Mouse (Mus musculus) left cerebral cortex, postnatal 36 days (tissue): ENCODE data around the gene Six1. TPM values are rescaled to one million over a fixed set of nuclear protein-coding genes. Genes with fewer than 3 reads are reported as not detected.

Experiments
- DNase-seq, 2 experiments: peaks; one replicate each; pipeline ENCODE4 v3.0.0; 2021 to 2022; ENCODE audit warnings: low spot score in 2 of 2, mixed read lengths in 1 of 2
- intact Hi-C: fragments of 180-260 bp; cut with DNase I; formaldehyde crosslinking; loops from one replicate; pipeline ENCODE4 v1.15.1; 2025
- total RNA-seq, 2 experiments: library from RNA; stranded (reverse); gene quantifications; 2 replicates each; pipeline ENCODE4 v1.2.3; 2021

Six1 gene
- total RNA-seq, 2 experiments from 2014 or later: 0.35 to 0.86 TPM

DNA sequence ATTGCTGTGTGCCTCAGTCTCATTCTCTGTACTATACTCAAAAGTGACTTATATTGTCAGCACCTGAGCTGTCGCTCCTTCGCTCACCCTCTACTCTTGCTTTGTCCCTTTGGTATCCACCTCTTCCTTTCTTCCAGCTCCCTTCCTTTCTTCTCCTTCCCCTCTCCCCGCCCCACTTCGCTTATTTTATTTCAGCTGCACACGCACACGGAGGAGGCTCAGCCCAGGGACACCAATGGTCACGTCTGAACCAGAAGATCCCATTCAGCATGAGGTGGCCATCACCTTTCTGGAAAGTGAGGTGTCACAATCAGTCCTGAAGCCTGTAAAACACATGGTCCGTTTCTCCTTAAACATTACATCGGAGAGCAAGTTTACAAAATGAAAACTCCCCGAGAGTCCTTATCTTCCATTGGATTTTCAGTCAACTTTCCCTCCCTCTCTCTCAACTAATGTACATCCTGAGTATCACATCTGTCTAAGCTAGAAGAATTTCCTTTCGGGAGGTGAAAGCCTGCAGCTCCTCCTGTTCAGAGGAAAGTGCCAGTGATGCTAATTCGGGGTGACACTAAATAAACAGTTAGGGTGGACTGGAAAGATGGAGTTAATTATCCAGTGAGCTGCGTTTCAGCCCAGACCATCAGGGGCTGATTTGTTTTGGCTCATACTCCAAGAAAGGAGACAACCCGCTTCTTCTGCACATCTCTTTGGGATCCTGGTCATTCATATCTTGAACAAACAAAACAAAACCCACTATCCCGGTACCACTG lies 2.7 kb downstream of the Six1 start:
- DNase-seq: no peak
- intact Hi-C loops: no loop called here

DNA sequence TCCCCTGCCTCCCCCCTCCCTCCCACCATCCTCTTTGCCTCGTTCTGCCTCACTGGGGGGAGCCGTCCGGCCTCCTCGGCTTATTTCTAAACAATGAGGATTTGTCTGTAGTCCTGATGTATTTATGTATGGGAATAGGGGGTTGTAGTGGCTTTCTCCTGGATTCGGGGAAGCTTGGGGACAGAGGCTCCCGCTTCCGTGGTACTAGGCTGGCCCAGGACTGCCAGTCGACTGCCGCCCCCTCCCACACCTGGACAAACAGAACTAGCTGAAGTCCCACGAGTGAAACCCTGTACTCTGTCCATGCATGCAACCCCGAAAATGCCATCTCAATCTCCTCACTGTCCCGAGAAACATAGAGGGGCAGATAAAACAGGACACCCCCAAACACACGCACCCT lies 3.4 kb downstream of the Six1 start:
- intact Hi-C loops: no loop called here
- no peak for DNase-seq

DNA sequence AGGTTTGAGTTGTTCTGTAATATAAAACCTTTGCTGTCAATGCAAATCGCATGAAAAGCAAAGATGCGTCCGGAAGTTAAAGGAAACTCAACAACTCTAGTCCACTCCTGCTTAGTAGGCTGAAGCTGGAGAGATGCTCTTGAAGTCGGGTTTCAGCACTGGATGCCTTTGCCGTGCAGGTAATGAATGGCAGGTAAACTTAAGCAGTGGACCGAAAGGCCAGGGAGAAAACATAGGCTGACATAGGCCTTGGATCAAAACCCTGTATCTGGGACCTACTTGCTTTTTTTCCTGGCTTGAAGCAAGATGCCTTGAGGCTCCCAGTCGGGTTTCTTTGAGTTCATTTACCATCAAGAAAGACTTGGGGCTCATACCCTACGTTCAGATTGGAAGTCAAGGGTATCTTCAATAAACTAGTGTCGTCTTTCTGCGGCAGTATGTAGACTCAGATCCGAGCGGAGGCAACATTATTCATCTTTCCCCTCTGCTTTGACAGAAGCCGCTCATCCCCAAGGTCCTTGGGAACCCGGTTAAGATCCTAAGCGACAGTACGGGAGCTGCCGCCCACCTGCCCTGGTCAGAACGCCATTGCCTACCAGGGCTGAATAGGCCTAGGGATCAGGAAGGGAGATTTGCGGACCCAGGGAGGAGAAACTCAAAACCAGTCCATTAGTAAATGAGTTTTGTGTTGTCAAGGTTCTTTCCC lies 4.0 kb downstream of the Six1 start:
- peak in 1 of 2 experiments; percentile 7 for DNase-seq
- intact Hi-C loops: no loop called here

DNA sequence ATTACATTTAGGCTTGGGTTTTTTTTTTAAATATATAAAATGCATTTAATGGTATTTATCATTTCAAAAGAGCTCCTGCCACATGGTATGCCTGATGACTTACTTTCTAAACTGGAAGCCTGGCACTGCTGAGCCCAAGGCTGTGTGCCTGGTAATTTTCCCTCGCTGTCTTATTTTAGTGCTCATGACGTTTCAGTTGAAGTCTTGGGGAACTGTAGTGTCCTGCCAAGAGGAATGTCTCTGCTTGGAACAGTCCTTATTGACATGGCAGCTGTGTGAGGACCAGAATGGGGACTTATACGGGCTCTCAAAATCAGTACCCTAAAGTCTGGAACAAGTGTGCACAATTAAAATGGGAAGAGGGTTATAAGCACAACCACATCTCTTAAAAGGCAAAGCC lies 5.2 kb downstream of the Six1 start:
- DNase-seq: peak in 1 of 2 experiments; percentile 5
- intact Hi-C loops: no loop called here

DNA sequence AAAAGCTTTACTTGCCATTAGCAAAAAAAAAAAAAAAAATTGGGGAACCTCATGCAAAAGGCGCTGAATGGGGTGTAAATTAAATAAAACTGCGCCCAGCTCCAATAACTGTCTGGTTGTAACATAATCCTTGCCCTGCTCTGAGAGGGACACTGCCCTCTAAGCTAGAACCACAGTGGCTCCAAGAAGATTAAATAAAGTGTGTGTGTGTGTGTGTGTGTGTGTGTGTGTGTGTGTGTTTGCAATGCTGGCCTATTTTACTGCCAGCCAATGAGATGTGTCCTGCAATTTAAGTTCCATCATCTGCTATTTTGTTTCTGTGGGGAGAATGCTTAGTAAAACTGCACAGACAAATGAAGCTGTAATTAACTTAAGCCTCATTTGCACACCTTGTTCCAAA lies 6.1 kb downstream of the Six1 start:
- no peak for DNase-seq
- intact Hi-C loops: no loop called here

DNA sequence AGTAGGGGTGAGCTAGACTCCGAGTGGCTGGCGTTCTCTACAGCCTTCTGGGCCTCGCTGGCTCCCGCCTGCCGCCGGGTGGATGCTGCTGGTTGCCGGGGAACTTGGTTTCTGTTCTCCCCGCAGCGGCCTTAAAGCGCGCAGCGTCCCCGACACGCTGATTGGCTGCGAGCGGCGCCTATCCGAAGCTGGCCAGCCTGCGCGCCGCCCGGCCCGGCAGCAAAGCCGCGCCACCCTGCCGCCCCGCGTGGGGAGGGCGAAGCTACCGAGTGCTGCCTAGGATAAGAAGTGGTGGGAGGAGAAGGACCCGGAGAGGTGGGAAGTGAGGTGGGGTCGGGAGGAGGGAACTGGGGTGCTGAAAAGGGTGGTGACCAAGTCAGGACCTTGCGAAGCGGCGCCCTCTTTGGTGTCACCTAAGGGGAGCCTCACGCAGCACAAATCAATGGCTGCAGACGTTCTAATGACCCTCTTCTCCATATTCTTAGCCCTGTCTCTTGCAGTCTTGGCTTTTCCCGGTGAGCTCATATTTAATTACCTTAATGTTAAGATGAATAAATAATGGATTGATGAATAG lies 7.0 kb downstream of the Six1 start:
- peak in 1 of 2 experiments; percentile 39 for DNase-seq
- intact Hi-C loops: no loop called here

DNA sequence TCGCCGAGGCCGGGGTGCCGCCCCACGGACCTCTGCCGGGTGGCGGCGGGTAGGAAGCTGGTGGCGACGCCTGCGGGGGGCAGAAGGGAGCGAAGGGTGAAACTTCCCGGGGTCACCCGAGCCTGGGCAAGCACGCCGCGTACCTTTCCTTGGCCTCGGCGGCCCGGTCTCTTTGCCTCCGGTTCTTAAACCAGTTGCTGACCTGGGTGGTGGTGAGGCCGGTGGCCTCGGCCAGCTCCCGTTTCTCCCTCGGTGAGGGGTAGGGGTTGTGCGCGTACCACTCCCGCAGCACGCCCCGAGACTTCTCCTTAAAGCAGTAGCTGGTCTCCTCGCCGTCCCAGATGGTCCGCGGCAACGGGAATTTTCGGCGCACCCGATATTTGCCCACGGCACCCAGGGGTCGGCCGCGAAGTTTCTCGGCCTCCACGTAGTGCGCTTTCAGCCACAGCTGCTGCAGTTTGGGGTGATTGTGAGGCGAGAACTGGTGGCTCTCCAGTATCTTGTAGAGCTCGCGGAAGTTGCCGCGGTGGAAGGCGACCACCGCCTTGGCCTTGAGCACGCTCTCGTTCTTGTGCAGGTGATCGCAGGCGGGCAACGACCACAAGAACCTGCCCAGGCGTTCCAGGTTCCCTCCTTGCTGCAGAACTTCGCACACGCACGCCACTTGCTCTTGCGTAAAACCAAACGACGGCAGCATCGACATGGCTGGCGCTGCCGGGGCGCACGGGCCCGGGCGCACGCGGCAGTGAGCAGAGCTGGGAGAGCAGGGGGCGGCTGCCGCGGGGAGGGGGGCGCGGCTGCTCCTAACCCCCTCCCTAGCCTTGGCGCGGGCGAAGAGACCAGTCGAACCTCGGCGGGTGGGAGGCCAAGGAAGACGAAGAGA lies 7.7 kb downstream of the Six1 start:
- intact Hi-C loops: no loop called here
- peak in 1 of 2 experiments; percentile 6 for DNase-seq

DNA sequence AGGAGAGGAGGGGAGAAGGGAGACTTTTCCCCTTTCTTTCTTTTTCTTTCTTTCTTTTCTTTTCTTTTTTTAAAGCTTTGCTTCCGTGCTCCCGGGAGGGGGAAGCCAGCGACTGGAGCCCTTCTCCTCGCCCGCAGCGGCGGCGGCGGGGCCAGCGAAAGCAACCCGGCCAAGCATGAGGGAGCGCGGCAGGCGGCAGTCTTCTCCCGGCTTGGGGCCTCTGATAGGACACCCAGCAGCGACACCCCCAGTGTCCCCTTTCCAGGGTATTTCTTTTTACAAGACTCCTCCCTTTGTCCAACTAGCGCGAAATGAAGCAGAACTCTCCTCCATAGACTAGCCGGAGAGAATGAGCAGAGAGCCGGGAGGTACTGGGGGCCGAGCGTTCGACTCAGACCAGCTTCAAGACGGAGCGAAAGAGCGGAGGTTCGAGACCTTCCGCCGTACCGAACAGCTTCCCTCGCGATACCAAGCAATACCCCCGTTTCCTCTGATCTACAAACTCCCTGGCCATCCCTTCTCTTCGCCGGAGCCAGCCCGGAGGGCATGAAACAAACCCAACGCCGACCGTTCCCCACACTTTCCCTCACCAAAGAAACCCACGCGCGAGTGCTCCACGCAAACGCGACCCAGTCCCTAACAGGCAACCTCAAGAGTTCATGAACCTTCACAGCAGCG lies 8.5 kb downstream of the Six1 start:
- intact Hi-C loops: no loop called here
- DNase-seq: peak in 1 of 2 experiments; percentile 21

DNA sequence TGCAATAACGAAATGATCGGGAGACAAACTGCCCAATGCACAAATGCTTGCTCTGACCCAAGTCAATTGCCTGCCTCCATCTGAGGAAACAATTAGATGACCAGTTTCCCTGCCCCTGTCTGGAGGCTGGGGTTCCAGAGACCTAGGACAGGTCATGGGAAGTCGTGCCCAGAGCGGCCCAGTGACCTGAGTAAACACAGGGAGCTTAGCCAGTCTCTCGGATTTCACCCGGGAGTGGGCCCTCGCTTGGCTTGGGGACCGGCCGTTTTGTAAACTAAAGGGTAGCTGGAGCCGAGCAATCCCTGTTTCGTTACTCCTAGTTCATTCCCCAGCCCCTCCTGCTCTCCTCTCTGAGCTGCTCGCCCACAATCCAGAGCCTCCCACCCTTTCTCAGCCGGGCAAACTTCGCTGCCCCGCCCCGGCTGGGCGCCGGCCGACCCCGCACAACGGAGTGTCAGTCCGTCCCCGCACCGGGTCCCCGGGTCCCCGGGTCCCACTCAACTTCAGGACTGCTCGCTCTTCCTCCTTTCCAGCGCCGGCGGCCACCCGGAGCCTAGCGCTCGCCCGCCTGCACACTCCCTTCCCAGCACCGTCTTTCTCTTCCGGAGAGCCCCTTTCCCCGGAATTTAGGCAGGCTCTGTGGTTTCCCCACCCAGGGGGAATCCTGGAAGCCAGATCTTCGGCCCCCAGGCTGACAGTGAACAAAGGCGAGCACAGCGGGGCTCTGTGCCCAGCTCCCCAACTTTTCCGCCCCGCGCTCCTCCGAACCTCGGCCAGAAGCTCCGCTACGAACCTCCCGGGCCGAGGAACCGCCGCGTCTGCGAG lies 9.3 kb downstream of the Six1 start:
- peak in 1 of 2 experiments; percentile 19 for DNase-seq
- intact Hi-C loops: loop anchor here (5.0 kb wide), 1 partner anchor 68 kb away; the partner anchor contains the start of gene Six4

DNA sequence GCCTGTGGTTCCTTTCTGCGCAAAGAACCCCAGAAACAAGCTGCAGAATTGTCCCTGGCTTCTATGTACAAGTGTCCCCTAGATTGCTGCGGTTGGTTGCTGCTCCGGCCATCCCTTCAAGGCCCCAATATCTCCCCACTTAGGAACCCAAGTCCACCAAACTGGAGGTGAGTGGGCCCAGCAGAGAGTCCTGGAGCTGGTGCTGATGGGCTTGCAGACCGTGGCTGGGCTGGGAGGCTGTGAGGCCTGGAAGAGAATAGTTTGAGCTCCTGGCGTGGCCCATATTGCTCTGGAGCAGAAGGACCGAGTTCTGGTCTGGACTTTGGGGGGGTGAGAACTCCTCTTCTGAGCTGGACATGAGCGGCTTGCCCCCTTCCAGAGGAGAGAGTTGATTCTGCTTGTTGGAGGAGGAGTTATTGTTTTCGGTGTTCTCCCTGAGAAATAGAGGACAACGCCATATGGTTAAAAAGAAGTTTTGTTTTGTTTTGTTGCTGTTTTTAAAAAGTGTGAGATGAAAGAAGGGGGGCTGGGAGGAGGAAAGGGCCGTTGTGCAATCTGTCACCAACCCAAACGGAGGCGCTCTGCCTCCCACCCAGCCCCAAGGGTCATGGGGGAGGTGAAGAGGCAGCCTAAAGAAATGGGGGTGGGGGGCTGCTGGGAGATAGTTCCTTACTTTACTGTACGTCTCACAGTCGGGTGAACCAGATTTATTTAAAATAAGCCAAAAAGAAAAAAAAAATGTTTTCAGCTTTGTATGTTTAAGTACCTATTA lies 10.1 kb downstream of the Six1 start:
- DNase-seq: peak in 1 of 2 experiments; percentile 5
- intact Hi-C loops: loop anchor here (5.0 kb wide), 1 partner anchor 69 kb away; the partner anchor contains the start of gene Six4

DNA sequence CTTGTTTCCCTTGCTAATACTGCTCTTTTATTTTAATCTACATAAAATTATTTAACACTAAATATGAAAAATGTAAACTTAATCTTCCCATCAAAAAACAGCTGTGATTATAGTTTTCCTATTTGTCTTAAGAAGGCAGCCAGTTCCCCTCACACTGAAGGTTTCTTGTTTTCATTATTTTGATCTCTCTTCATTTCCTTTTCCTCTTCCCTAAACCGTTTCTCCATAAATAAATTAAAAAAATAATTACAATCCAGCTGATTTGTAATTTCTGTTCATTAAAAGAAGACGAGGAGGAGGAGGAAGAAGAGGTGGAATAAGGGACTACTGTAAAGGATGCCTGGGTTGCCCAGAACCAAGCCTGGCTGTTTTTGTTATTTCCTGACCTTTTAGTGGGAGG lies 10.8 kb downstream of the Six1 start:
- no peak for DNase-seq
- intact Hi-C loops: loop anchor here (5.0 kb wide), 1 partner anchor 69 kb away; the partner anchor contains the start of gene Six4

DNA sequence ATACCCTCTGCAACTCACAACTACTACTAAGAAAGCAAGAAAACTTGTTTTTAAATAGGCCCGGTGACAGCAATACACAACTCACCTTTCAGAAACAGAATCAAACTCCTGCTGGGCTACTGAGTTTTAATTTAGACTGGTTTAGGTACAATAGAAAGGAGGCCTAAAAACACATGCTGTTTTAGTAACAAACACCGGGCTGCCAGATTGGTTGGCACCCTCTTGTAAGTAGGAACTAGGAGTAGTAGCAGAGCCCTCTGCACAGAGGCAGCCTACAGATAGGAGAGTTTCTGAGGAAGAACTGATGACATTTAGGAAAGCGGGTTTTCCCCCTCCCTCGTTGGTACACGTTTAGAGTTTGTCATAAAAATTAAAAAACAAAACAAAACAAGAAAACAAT lies 11.3 kb downstream of the Six1 start:
- intact Hi-C loops: loop anchor here (5.0 kb wide), 1 partner anchor 70 kb away; the partner anchor contains the start of gene Six4
- DNase-seq: peak in 1 of 2 experiments; percentile 7

DNA sequence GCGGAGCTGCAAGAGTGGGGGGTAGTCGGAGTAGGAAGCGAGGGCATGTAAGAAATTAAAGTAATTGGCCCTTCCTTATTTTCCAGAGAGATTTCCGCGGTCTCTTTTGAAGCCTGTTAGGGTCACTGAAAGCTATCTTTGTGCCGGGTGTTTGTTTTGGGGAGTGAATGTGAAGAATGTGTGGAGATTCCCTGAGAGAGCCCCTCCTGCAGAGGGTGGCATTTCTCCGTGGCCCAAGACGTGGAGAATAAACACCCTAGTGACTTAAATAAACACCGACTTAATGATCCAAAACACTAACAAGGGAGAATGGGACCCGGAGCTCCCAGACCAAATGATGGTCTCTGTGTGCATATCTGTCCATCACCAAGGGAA lies 12.4 kb downstream of the Six1 start:
- intact Hi-C loops: loop anchor here (5.0 kb wide), 1 partner anchor 71 kb away; the partner anchor contains the start of gene Six4
- DNase-seq: no peak

DNA sequence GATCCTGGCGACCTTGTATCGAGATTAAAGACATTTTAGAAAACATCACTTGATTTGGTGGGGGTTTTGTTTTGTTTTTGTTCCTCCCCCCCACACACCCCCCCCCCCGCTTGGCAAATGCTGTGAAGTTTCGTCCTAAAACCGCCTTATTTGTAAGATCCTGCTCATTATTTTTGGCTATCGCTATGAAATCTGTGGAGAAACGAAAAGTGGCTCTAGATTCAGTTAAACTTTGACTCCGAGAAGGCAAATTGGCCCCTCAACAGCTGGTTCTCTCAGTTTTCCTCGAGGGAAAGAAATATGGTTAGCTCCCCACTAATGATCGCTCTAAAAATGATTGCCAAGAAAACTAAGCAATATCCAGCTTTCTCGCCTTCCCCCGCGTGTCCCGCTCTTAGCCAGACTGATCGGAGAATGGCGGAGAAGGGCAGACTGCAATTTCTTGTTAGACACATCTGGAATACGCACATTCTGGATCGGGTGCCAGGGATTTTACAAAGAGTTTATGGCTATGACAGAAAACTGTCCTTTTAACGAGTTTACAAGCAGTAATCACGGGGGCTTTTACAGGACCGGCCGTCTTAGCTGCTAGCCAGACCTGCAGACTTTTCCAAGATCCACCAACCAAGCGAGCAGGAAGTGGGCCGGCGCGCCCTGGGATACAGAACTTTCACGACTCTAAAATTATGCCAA lies 13.0 kb downstream of the Six1 start:
- intact Hi-C loops: loop anchor here (5.0 kb wide), 1 partner anchor 72 kb away; the partner anchor contains the start of gene Six4
- peak in 1 of 2 experiments; percentile 5 for DNase-seq

DNA sequence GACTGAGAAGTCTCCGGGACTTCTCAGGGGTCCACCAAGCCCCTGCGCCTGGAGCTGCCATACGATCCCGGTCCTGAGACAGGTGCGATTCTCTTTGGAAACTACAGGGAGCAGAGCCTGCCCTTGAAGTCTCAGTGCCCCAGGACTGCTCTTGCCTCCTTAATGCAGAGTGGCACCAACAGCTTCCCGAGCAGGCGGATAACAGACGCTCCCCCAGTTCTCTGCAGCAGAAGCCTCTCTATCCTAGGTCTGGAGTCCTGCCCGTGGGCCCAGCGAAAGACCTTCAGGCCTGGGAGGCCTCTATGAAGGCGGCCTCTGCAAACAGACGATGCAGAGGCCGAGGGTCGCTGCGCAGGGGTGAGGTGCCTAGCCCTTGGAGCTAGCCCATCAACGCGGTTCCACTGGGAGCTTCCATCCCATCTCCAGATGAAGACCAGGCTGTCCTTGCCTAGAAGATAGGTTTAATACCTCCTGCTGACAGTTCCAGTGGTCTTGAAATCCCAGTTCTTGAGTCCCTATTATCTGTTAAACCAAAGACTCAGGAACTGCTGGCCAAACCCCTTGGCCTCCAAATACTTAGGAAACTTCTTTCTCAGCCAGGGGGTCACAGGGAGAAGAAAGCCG lies 13.6 kb downstream of the Six1 start:
- no peak for DNase-seq
- intact Hi-C loops: loop anchor here (5.0 kb wide), 2 partner anchors 72 to 188 kb away; partner anchors contain the start of gene Six4
